Mouse (Mus musculus): ENCODE data around the gene Prpf19. TPM values are rescaled to one million over a fixed set of nuclear protein-coding genes. Genes with fewer than 3 reads are reported as not detected.

Prpf19 gene
- polyA plus RNA-seq, 1 experiment from 2014 or later, result 58.4 TPM

GRCm38 (mm10) chr19:10881426-10882154 lies 13.4 kb upstream of the Prpf19 start, which contains the start of gene Tmem109:
Tmem109 (minus strand) TSS chr19:10882001.
- ATAC-seq (ENCODE audit: low FRiP score) (peak; percentile 93), DNase-seq (ENCODE audit: low spot score, missing footprints) (peak; percentile 100)
- Histone ChIP-seq H3K4me1 (ENCODE audit: control insufficient read depth, insufficient read depth, low read length) (peaks cover 12% of the 10 kb centered on the region; the same call in 1 of the 2 replicates), H3K36me3 (ENCODE audit: control insufficient read depth, insufficient read depth, low read length) (no peaks in the 10 kb centered on the region), H3K27ac (ENCODE audit: low read depth, low read length) (peak within 1 kb of the TSS; percentile 95), H3K9me3 (ENCODE audit: control insufficient read depth, low read length) (peaks cover 2% of the 10 kb centered on the region; the same call in 1 of the 2 replicates), H3K27me3 (ENCODE audit: control insufficient read depth, insufficient read depth, low read length) (no peaks in the 10 kb centered on the region), H3K4me3 (ENCODE audit: low read depth, low read length) (peak within 1 kb of the TSS; percentile 49), H3K4me2 (peak within 1 kb of the TSS; percentile 83), H3K9ac (ENCODE audit: low read length) (peak within 1 kb of the TSS; percentile 88)
- WGBS, result under 1% methylated on average over 49 of the region's 49 CpGs

GRCm38 (mm10) chr19:10892201-10892600 lies 2.8 kb upstream of the Prpf19 start:
- no peak overlapping the region for H3K27ac ChIP-seq (ENCODE audit: low read depth, low read length)
- peak; percentile 61 for DNase-seq (ENCODE audit: low spot score, missing footprints)
- no peaks in the 10 kb centered on the region for H3K36me3 ChIP-seq (ENCODE audit: control insufficient read depth, insufficient read depth, low read length)
- 91% methylated on average over 3 of the region's 3 CpGs for WGBS
- no peak overlapping the region for H3K4me3 ChIP-seq (ENCODE audit: low read depth, low read length)
- H3K4me2 ChIP-seq, result no peak overlapping the region
- no peaks in the 10 kb centered on the region for H3K27me3 ChIP-seq (ENCODE audit: control insufficient read depth, insufficient read depth, low read length)
- no peak overlapping the region for H3K9ac ChIP-seq (ENCODE audit: low read length)
- ATAC-seq (ENCODE audit: low FRiP score), result no peak
- H3K4me1 ChIP-seq (ENCODE audit: control insufficient read depth, insufficient read depth, low read length), result peaks cover 10% of the 10 kb centered on the region
- H3K9me3 ChIP-seq (ENCODE audit: control insufficient read depth, low read length), result no peaks in the 10 kb centered on the region

GRCm38 (mm10) chr19:10895708-10896107 lies 677 bp downstream of the Prpf19 start:
- peak overlapping the region; percentile 74 for H3K27ac ChIP-seq (ENCODE audit: low read depth, low read length)
- no peak for ATAC-seq (ENCODE audit: low FRiP score)

GRCm38 (mm10) chr19:10896849-10897248 lies 1.8 kb downstream of the Prpf19 start:
- 88% methylated on average over 7 of the region's 7 CpGs for WGBS
- H3K36me3 ChIP-seq (ENCODE audit: control insufficient read depth, insufficient read depth, low read length), result peaks cover 15% of the 10 kb centered on the region

More at GRCm38 (mm10) chr19:10895708-10896107, 677 bp downstream of the Prpf19 start:
- WGBS, result 3% methylated on average over 16 of the region's 16 CpGs
- peak overlapping the region; percentile 75 for H3K4me2 ChIP-seq
- no peaks in the 10 kb centered on the region for H3K9me3 ChIP-seq (ENCODE audit: control insufficient read depth, low read length)
- H3K4me1 ChIP-seq (ENCODE audit: control insufficient read depth, insufficient read depth, low read length), result peaks cover 11% of the 10 kb centered on the region
- H3K27me3 ChIP-seq (ENCODE audit: control insufficient read depth, insufficient read depth, low read length), result no peaks in the 10 kb centered on the region
- DNase-seq (ENCODE audit: low spot score, missing footprints), result peak; percentile 91
- peaks cover 7% of the 10 kb centered on the region for H3K36me3 ChIP-seq (ENCODE audit: control insufficient read depth, insufficient read depth, low read length)
- H3K9ac ChIP-seq (ENCODE audit: low read length), result peak overlapping the region; percentile 91
- H3K4me3 ChIP-seq (ENCODE audit: low read depth, low read length), result peak overlapping the region; percentile 88

GRCm38 (mm10) chr19:10897491-10897890 lies 2.5 kb downstream of the Prpf19 start:
- no peak overlapping the region for H3K4me3 ChIP-seq (ENCODE audit: low read depth, low read length)
- no peak overlapping the region for H3K4me2 ChIP-seq
- no peaks in the 10 kb centered on the region for H3K9me3 ChIP-seq (ENCODE audit: control insufficient read depth, low read length)
- no peaks in the 10 kb centered on the region for H3K27me3 ChIP-seq (ENCODE audit: control insufficient read depth, insufficient read depth, low read length)
- peak; percentile 14 for DNase-seq (ENCODE audit: low spot score, missing footprints)
- H3K4me1 ChIP-seq (ENCODE audit: control insufficient read depth, insufficient read depth, low read length), result peaks cover 11% of the 10 kb centered on the region
- no peak for ATAC-seq (ENCODE audit: low FRiP score)
- no peak overlapping the region for H3K9ac ChIP-seq (ENCODE audit: low read length)
- H3K36me3 ChIP-seq (ENCODE audit: control insufficient read depth, insufficient read depth, low read length), result peaks cover 17% of the 10 kb centered on the region
- no peak overlapping the region for H3K27ac ChIP-seq (ENCODE audit: low read depth, low read length)
- WGBS, result 90% methylated on average over 8 of the region's 8 CpGs

More at GRCm38 (mm10) chr19:10896849-10897248, 1.8 kb downstream of the Prpf19 start:
- DNase-seq (ENCODE audit: low spot score, missing footprints) (no peak), ATAC-seq (ENCODE audit: low FRiP score) (no peak)
- Histone ChIP-seq H3K9ac (ENCODE audit: low read length) (peak overlapping the region; percentile 91; the same call in 1 of the 2 replicates), H3K27ac (ENCODE audit: low read depth, low read length) (no peak overlapping the region), H3K4me2 (peak overlapping the region; percentile 75), H3K9me3 (ENCODE audit: control insufficient read depth, low read length) (no peaks in the 10 kb centered on the region), H3K4me1 (ENCODE audit: control insufficient read depth, insufficient read depth, low read length) (peaks cover 11% of the 10 kb centered on the region), H3K27me3 (ENCODE audit: control insufficient read depth, insufficient read depth, low read length) (no peaks in the 10 kb centered on the region), H3K4me3 (ENCODE audit: low read depth, low read length) (peak overlapping the region; percentile 88; the same call in 1 of the 2 replicates)

GRCm38 (mm10) chr19:10900315-10900714 lies 5.3 kb downstream of the Prpf19 start:
- H3K4me2 ChIP-seq, result no peak overlapping the region
- no peak overlapping the region for H3K9ac ChIP-seq (ENCODE audit: low read length)
- 89% methylated on average over 6 of the region's 6 CpGs for WGBS
- no peaks in the 10 kb centered on the region for H3K9me3 ChIP-seq (ENCODE audit: control insufficient read depth, low read length)
- no peak overlapping the region for H3K27ac ChIP-seq (ENCODE audit: low read depth, low read length)
- no peak for ATAC-seq (ENCODE audit: low FRiP score)
- peaks cover 36% of the 10 kb centered on the region for H3K36me3 ChIP-seq (ENCODE audit: control insufficient read depth, insufficient read depth, low read length)
- H3K4me1 ChIP-seq (ENCODE audit: control insufficient read depth, insufficient read depth, low read length), result peaks cover 11% of the 10 kb centered on the region
- DNase-seq (ENCODE audit: low spot score, missing footprints), result peak; percentile 51
- no peaks in the 10 kb centered on the region for H3K27me3 ChIP-seq (ENCODE audit: control insufficient read depth, insufficient read depth, low read length)
- no peak overlapping the region for H3K4me3 ChIP-seq (ENCODE audit: low read depth, low read length)

GRCm38 (mm10) chr19:10901046-10901445 lies 6.0 kb downstream of the Prpf19 start:
- Histone ChIP-seq H3K9ac (ENCODE audit: low read length) (no peak overlapping the region), H3K4me2 (no peak overlapping the region), H3K4me3 (ENCODE audit: low read depth, low read length) (no peak overlapping the region), H3K36me3 (ENCODE audit: control insufficient read depth, insufficient read depth, low read length) (peaks cover 36% of the 10 kb centered on the region), H3K4me1 (ENCODE audit: control insufficient read depth, insufficient read depth, low read length) (peaks cover 9% of the 10 kb centered on the region), H3K27ac (ENCODE audit: low read depth, low read length) (no peak overlapping the region), H3K9me3 (ENCODE audit: control insufficient read depth, low read length) (no peaks in the 10 kb centered on the region), H3K27me3 (ENCODE audit: control insufficient read depth, insufficient read depth, low read length) (no peaks in the 10 kb centered on the region)
- DNase-seq (ENCODE audit: low spot score, missing footprints) (peak; percentile 66), ATAC-seq (ENCODE audit: low FRiP score) (no peak)
- WGBS, result 95% methylated on average over 5 of the region's 5 CpGs

- no peaks in the 10 kb centered on the region for H3K27me3 ChIP-seq (ENCODE audit: control insufficient read depth, insufficient read depth, low read length)
- ATAC-seq (ENCODE audit: low FRiP score) (no peak), DNase-seq (ENCODE audit: low spot score, missing footprints) (no peak)
- H3K4me3 ChIP-seq (ENCODE audit: low read depth, low read length), result no peak overlapping the region
- no peaks in the 10 kb centered on the region for H3K4me1 ChIP-seq (ENCODE audit: control insufficient read depth, insufficient read depth, low read length)
- no peaks in the 10 kb centered on the region for H3K9me3 ChIP-seq (ENCODE audit: control insufficient read depth, low read length)
- H3K36me3 ChIP-seq (ENCODE audit: control insufficient read depth, insufficient read depth, low read length), result peaks cover 37% of the 10 kb centered on the region
- 97% methylated on average over 5 of the region's 5 CpGs for WGBS
- no peak overlapping the region for H3K9ac ChIP-seq (ENCODE audit: low read length)
- no peak overlapping the region for H3K27ac ChIP-seq (ENCODE audit: low read depth, low read length)
- H3K4me2 ChIP-seq, result no peak overlapping the region
Observed at GRCm38 (mm10) chr19:10904512-10904911, 9.5 kb downstream of the Prpf19 start.

- H3K27me3 ChIP-seq (ENCODE audit: control insufficient read depth, insufficient read depth, low read length), result no peaks in the 10 kb centered on the region
- H3K4me3 ChIP-seq (ENCODE audit: low read depth, low read length), result no peak overlapping the region
- DNase-seq (ENCODE audit: low spot score, missing footprints) (no peak), ATAC-seq (ENCODE audit: low FRiP score) (no peak)
- H3K36me3 ChIP-seq (ENCODE audit: control insufficient read depth, insufficient read depth, low read length), result peaks cover 37% of the 10 kb centered on the region
- no peaks in the 10 kb centered on the region for H3K4me1 ChIP-seq (ENCODE audit: control insufficient read depth, insufficient read depth, low read length)
- H3K4me2 ChIP-seq, result no peak overlapping the region
- no peak overlapping the region for H3K9ac ChIP-seq (ENCODE audit: low read length)
- H3K9me3 ChIP-seq (ENCODE audit: control insufficient read depth, low read length), result no peaks in the 10 kb centered on the region
- H3K27ac ChIP-seq (ENCODE audit: low read depth, low read length), result no peak overlapping the region
- whole genome bisulfite sequencing, result 76% methylated on average over 7 of the region's 7 CpGs
Observed at GRCm38 (mm10) chr19:10904927-10905727, 10.1 kb downstream of the Prpf19 start.
